Mouse (Mus musculus) midbrain, embryonic 10.5 days (tissue): ENCODE data around the gene M1ap. TPM values are rescaled to one million over a fixed set of nuclear protein-coding genes. Genes with fewer than 3 reads are reported as not detected.

ENCODE experiments used
- DNase-seq: peaks from one replicate; pipeline ENCODE4 v3.0.0-alpha.2; 2017; ENCODE audit warnings: low spot score
- H3K27ac ChIP-seq: fragments of 300-500 bp; sonication (generic); replicated peaks from 2 replicates; pipeline ENCODE4 v1.5.1; 2016; ENCODE audit warnings: mild to moderate bottlenecking
- H3K27me3 ChIP-seq: fragments of 300-500 bp; sonication (generic); 2 replicates; pipeline ENCODE4 v1.6.1; 2016; ENCODE audit warnings: low read depth, mild to moderate bottlenecking; ENCODE audit not compliant: poor library complexity, severe bottlenecking
- H3K36me3 ChIP-seq: fragments of 300-500 bp; sonication (generic); 2 replicates; pipeline ENCODE4 v1.6.1; 2016; ENCODE audit warnings: mild to moderate bottlenecking, moderate library complexity
- H3K4me1 ChIP-seq: fragments of 300-500 bp; sonication (generic); 2 replicates; pipeline ENCODE4 v1.6.1; 2016
- H3K4me3 ChIP-seq: fragments of 300-500 bp; sonication (generic); 2 replicates; pipeline ENCODE4 v1.5.1; 2016; ENCODE audit warnings: mild to moderate bottlenecking, moderate library complexity
- H3K9me3 ChIP-seq: fragments of 300-500 bp; sonication (generic); replicated peaks from 2 replicates; pipeline ENCODE4 v1.6.1; 2016; ENCODE audit warnings: mild to moderate bottlenecking
- WGBS: fragments of 180-500 bp; shearing (Covaris S2); methylation state at CpG from one replicate; pipeline ENCODE4 v1.1.7; 2016; 5-methylcytosine and 5-hydroxymethylcytosine counted together
- polyA plus RNA-seq: library from polyadenylated mRNA; unstranded; fragments of >200 nt; fragmentation: Nextera tagmentation; extraction: Ambion mirVana; gene quantifications from 2 replicates; pipeline ENCODE4 v1.2.1, GENCODE M21; 2016

The M1ap gene
- polyA plus RNA-seq, 1 experiment from 2014 or later, result 0.23 TPM

GRCm38 (mm10) chr6:83003082-83003481 lies 56.4 kb downstream of the M1ap start:
- no peak for DNase-seq
- no peak overlapping the region for H3K27ac ChIP-seq
- peaks cover 6% of the 10 kb centered on the region for H3K4me1 ChIP-seq
- H3K9me3 ChIP-seq, result no peaks in the 10 kb centered on the region
- 91% methylated on average over 1 of the region's 1 CpGs for WGBS
- peaks cover 10% of the 10 kb centered on the region; the same call in 1 of the 2 replicates for H3K27me3 ChIP-seq
- H3K4me3 ChIP-seq, result no peak overlapping the region
- no peaks in the 10 kb centered on the region for H3K36me3 ChIP-seq

DNA sequence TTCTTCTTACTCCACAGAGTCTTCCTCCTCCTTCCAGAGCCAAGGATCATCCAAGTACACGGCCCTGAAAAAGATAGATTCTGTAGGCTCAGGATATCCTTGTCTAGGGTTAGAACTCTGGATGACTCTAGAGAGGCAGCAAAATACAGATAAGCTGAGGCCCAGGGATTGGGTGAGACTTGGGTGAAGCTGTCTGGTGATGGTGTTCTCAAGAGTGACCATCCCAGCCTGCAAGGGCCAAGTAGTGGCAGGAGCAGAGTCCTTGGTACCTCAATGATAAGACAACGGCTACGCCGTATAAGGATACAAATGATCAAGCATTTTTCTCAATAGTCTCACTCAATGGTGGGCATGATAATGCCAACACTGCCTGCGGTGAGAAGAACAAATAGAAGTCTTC lies 57.1 kb downstream of the M1ap start:
- no peak for DNase-seq
- no peaks in the 10 kb centered on the region for H3K9me3 ChIP-seq
- peaks cover 10% of the 10 kb centered on the region; the same call in 1 of the 2 replicates for H3K27me3 ChIP-seq
- no peaks in the 10 kb centered on the region for H3K36me3 ChIP-seq
- 91% methylated on average over 5 of the region's 5 CpGs for WGBS
- H3K27ac ChIP-seq, result no peak overlapping the region
- H3K4me3 ChIP-seq, result no peak overlapping the region
- H3K4me1 ChIP-seq, result peaks cover 6% of the 10 kb centered on the region

GRCm38 (mm10) chr6:83004309-83004708 lies 57.6 kb downstream of the M1ap start:
- Histone ChIP-seq H3K27ac (0 out of 2 replicates have a peak overlapping the region, but pooled peaks have one; percentile 23), H3K9me3 (no peaks in the 10 kb centered on the region), H3K4me1 (peaks cover 6% of the 10 kb centered on the region), H3K27me3 (peaks cover 10% of the 10 kb centered on the region; the same call in 1 of the 2 replicates), H3K36me3 (no peaks in the 10 kb centered on the region), H3K4me3 (no peak overlapping the region)
- WGBS, result 76% methylated on average over 2 of the region's 2 CpGs
- no peak for DNase-seq

- H3K4me1 ChIP-seq, result peaks cover 6% of the 10 kb centered on the region
- 70% methylated on average over 7 of the region's 7 CpGs for WGBS
- no peak for DNase-seq
- H3K27ac ChIP-seq, result no peak overlapping the region
- peaks cover 5% of the 10 kb centered on the region; the same call in 1 of the 2 replicates for H3K27me3 ChIP-seq
- no peaks in the 10 kb centered on the region for H3K9me3 ChIP-seq
- H3K4me3 ChIP-seq, result no peak overlapping the region
- no peaks in the 10 kb centered on the region for H3K36me3 ChIP-seq
These were observed 58.2 kb downstream of the M1ap start for GRCm38 (mm10) chr6:83004872-83005271.

DNA sequence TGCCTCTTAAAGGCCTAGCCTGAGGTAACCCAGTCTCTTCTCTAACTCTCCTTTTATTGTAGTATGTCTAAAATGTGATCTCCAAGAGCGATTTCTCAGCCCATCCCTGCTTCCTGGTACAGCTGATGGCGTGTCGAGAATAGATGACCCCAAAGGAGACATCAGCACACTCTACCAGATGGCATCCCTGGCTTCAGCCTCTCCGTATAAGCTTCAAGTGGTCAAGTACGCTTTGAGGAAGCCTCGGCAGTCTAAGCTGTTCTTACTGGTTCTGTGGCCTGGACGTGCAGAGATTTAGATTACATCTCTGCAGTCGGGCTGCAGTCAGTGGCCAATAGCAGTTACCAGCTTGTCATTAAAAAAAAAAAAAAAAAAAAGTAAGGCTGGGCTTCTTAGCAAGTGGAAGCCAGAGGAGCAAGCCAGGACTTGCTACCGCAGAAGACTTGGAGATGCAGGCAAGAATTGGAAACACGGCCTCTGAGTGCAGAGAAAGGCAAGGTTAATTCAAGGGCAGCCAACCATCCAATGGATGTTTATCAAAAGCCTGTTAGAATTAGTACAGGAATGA lies 58.8 kb downstream of the M1ap start:
- H3K4me1 ChIP-seq, result peaks cover 6% of the 10 kb centered on the region
- no peaks in the 10 kb centered on the region for H3K27me3 ChIP-seq
- H3K9me3 ChIP-seq, result no peaks in the 10 kb centered on the region
- H3K36me3 ChIP-seq, result no peaks in the 10 kb centered on the region
- H3K27ac ChIP-seq, result no peak overlapping the region
- no peak for DNase-seq
- 80% methylated on average over 10 of the region's 10 CpGs for WGBS
- H3K4me3 ChIP-seq, result no peak overlapping the region

GRCm38 (mm10) chr6:83006114-83006513 lies 59.4 kb downstream of the M1ap start:
- no peaks in the 10 kb centered on the region for H3K27me3 ChIP-seq
- DNase-seq, result no peak
- H3K4me1 ChIP-seq, result peaks cover 6% of the 10 kb centered on the region
- H3K36me3 ChIP-seq, result no peaks in the 10 kb centered on the region
- WGBS, result 87% methylated on average over 6 of the region's 6 CpGs
- no peaks in the 10 kb centered on the region for H3K9me3 ChIP-seq
- no peak overlapping the region for H3K4me3 ChIP-seq
- H3K27ac ChIP-seq, result no peak overlapping the region

GRCm38 (mm10) chr6:83008659-83009058 lies 62.0 kb downstream of the M1ap start:
- Histone ChIP-seq H3K36me3 (no peaks in the 10 kb centered on the region), H3K4me3 (no peak overlapping the region), H3K9me3 (no peaks in the 10 kb centered on the region), H3K27me3 (no peaks in the 10 kb centered on the region), H3K27ac (no peak overlapping the region), H3K4me1 (peaks cover 6% of the 10 kb centered on the region)
- DNase-seq, result no peak
- 75% methylated on average over 3 of the region's 3 CpGs for WGBS

DNA sequence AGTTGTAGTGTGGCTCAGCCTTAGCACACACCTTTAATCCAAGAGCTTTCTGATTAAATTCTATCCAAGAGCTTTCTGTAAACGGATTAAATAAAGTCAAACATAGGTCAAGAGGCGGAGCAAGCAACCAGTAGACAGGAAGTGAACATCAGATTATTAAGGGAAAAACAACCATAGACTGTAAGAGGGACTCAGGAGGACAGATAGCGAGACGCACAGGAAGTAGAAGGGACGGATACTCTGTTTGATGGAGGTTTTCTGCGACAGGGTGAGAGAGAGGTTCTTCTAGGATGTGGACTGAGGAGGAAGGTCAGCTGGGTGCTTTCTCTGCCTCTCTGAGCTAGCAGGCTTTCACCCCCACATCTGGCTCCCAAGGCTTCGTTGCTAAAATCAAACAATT lies 63.3 kb downstream of the M1ap start:
- no peak overlapping the region for H3K27ac ChIP-seq
- H3K27me3 ChIP-seq, result no peaks in the 10 kb centered on the region
- DNase-seq, result no peak
- 84% methylated on average over 7 of the region's 7 CpGs for WGBS
- H3K4me3 ChIP-seq, result no peak overlapping the region
- H3K4me1 ChIP-seq, result peaks cover 2% of the 10 kb centered on the region
- H3K36me3 ChIP-seq, result no peaks in the 10 kb centered on the region
- no peaks in the 10 kb centered on the region for H3K9me3 ChIP-seq

- H3K36me3 ChIP-seq, result no peaks in the 10 kb centered on the region
- H3K27ac ChIP-seq, result no peak overlapping the region
- H3K4me3 ChIP-seq, result no peak overlapping the region
- no peaks in the 10 kb centered on the region for H3K4me1 ChIP-seq
- WGBS, result 85% methylated on average over 7 of the region's 7 CpGs
- no peaks in the 10 kb centered on the region for H3K27me3 ChIP-seq
- H3K9me3 ChIP-seq, result no peaks in the 10 kb centered on the region
- no peak for DNase-seq
These were observed 64.6 kb downstream of the M1ap start for GRCm38 (mm10) chr6:83011255-83011654.

- DNase-seq, result no peak
- 81% methylated on average over 6 of the region's 6 CpGs for WGBS
- Histone ChIP-seq H3K4me3 (no peak overlapping the region), H3K27ac (no peak overlapping the region), H3K9me3 (no peaks in the 10 kb centered on the region), H3K27me3 (no peaks in the 10 kb centered on the region), H3K4me1 (no peaks in the 10 kb centered on the region), H3K36me3 (no peaks in the 10 kb centered on the region)
These were observed 65.1 kb downstream of the M1ap start for GRCm38 (mm10) chr6:83011756-83012155.

DNA sequence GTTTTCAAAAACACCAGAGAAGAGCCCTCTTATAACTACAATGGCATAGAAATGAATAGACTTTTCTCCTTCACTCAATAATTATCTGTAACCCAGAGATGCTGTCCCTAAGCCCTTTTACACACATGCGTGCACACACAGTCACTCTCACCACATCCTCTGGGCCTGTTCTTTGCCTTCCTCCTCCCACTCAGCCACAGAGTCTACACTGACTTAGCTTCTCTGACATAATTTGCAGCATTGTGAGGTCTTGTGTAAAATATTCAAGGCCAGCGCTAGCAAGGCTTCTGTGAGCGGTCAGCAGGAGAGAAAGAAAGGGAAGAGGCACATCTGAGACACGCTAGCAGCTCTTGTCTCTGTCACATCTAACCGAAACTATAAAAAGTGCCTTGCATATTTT lies 66.7 kb downstream of the M1ap start:
- H3K9me3 ChIP-seq, result no peaks in the 10 kb centered on the region
- no peaks in the 10 kb centered on the region for H3K36me3 ChIP-seq
- no peaks in the 10 kb centered on the region for H3K4me1 ChIP-seq
- no peaks in the 10 kb centered on the region for H3K27me3 ChIP-seq
- H3K27ac ChIP-seq, result no peak overlapping the region
- no peak for DNase-seq
- H3K4me3 ChIP-seq, result no peak overlapping the region
- WGBS, result 86% methylated on average over 5 of the region's 5 CpGs

GRCm38 (mm10) chr6:83014482-83015466 lies 68.1 kb downstream of the M1ap start:
- DNase-seq, result no peak
- Histone ChIP-seq H3K36me3 (no peaks in the 10 kb centered on the region), H3K27ac (no peak overlapping the region), H3K4me3 (no peak overlapping the region), H3K4me1 (no peaks in the 10 kb centered on the region), H3K9me3 (no peaks in the 10 kb centered on the region), H3K27me3 (no peaks in the 10 kb centered on the region)
- WGBS, result 79% methylated on average over 12 of the region's 12 CpGs

DNA sequence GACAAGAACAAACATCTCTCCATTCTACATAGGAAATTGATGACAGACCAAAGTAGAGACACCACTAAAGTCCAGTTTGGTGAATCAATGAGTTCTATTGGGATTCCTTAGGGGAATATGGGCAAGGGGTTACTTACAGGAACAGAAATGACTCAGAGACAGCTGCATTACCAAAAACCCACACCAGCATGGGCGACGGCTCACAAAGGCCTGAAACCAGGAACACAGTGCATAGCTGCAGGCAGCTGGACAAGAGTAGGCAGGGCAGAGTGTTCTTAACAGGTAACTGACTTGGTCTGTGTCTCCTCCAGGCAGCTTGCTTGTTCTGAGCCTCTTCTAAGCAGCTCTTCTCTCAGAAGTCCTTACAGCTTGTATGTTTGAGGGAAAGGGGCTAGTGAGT lies 69.0 kb downstream of the M1ap start:
- no peak overlapping the region for H3K27ac ChIP-seq
- no peaks in the 10 kb centered on the region for H3K27me3 ChIP-seq
- H3K36me3 ChIP-seq, result no peaks in the 10 kb centered on the region
- no peaks in the 10 kb centered on the region for H3K9me3 ChIP-seq
- no peak overlapping the region for H3K4me3 ChIP-seq
- WGBS, result 87% methylated on average over 2 of the region's 2 CpGs
- no peak for DNase-seq
- H3K4me1 ChIP-seq, result no peaks in the 10 kb centered on the region
